Mouse (Mus musculus) macrophage (primary cell): ENCODE results near the gene Wdr18. TPM values are rescaled to one million over a fixed set of nuclear protein-coding genes. Genes with fewer than 3 reads are reported as not detected.

Experiments
- H3K27ac ChIP-seq: fragments of 350-480 bp; formaldehyde crosslinking; 2 replicates; pipeline ENCODE4 v1.9.0; 2021
- H3K36me3 ChIP-seq: fragments of 350-480 bp; formaldehyde crosslinking; 2 replicates; pipeline ENCODE4 v1.9.0; 2021; ENCODE audit errors: inconsistent target
- H3K4me3 ChIP-seq: fragments of 350-480 bp; formaldehyde crosslinking; 2 replicates; pipeline ENCODE4 v1.9.0; 2021; ENCODE audit errors: inconsistent target
- H3K79me2 ChIP-seq: fragments of 350-480 bp; formaldehyde crosslinking; 2 replicates; pipeline ENCODE4 v1.9.0; 2021; ENCODE audit errors: inconsistent target
- WGBS: methylation state at CpG from one replicate; pipeline ENCODE4 v1.1.7; 2026; ENCODE audit warnings: inconsistent platforms; ENCODE audit not compliant: missing documents; 5-methylcytosine and 5-hydroxymethylcytosine counted together
- polyA plus RNA-seq: library from polyadenylated mRNA; stranded (reverse); fragments of 250-400 nt; gene quantifications from 3 replicates; pipeline ENCODE4 v1.2.4, GENCODE M21; 2018; ENCODE audit warnings: inconsistent platforms

Gene Wdr18
- polyA plus RNA-seq, 1 experiment from 2014 or later: 11.4 TPM

GRCm38 (mm10) chr10:79920958-79921535, 38.9 kb upstream of the Wdr18 start, which contains the start of gene R3hdm4:
R3hdm4 (minus strand) TSS chr10:79921208.
- H3K27ac ChIP-seq: no peak within 1 kb of the TSS
- peaks cover 6% of the 10 kb centered on the region; the same call in 1 of the 2 replicates for H3K79me2 ChIP-seq
- 32% methylated on average over 29 of the region's 41 CpGs for WGBS
- H3K36me3 ChIP-seq: no peaks in the 10 kb centered on the region
- no peak within 1 kb of the TSS for H3K4me3 ChIP-seq

GRCm38 (mm10) chr10:79921572-79921971, 38.4 kb upstream of the Wdr18 start:
- H3K79me2 ChIP-seq: peaks cover under 1% of the 10 kb centered on the region; the same call in 1 of the 2 replicates
- H3K4me3 ChIP-seq: no peak overlapping the region

GRCm38 (mm10) chr10:79924998-79925784, 34.8 kb upstream of the Wdr18 start:
- Histone ChIP-seq H3K4me3 (peak overlapping the region; percentile 82; the same call in 1 of the 2 replicates), H3K36me3 (no peaks in the 10 kb centered on the region), H3K79me2 (peaks cover 33% of the 10 kb centered on the region), H3K27ac (no peak overlapping the region)
- 25% methylated on average over 29 of the region's 29 CpGs for WGBS

More at GRCm38 (mm10) chr10:79921572-79921971, 38.4 kb upstream of the Wdr18 start:
- WGBS: 35% methylated on average over 22 of the region's 34 CpGs
- no peak overlapping the region for H3K27ac ChIP-seq
- H3K36me3 ChIP-seq: no peaks in the 10 kb centered on the region

- H3K27ac ChIP-seq: peak overlapping the region; percentile 91
- 12% methylated on average over 11 of the region's 15 CpGs for WGBS
- H3K79me2 ChIP-seq: peaks cover 40% of the 10 kb centered on the region
- peak overlapping the region; percentile 82 for H3K4me3 ChIP-seq
- no peaks in the 10 kb centered on the region for H3K36me3 ChIP-seq
Measured at GRCm38 (mm10) chr10:79925785-79926490, 34.0 kb upstream of the Wdr18 start.

GRCm38 (mm10) chr10:79926491-79927323, 33.2 kb upstream of the Wdr18 start, which contains the start of gene Arid3a:
Arid3a (plus strand) TSS chr10:79927043.
- Histone ChIP-seq H3K36me3 (no peaks in the 10 kb centered on the region), H3K79me2 (peaks cover 48% of the 10 kb centered on the region), H3K27ac (peak within 1 kb of the TSS; percentile 91), H3K4me3 (peak within 1 kb of the TSS; percentile 82)
- WGBS: under 1% methylated on average over 63 of the region's 63 CpGs

- WGBS: under 1% methylated on average over 50 of the region's 54 CpGs
- Histone ChIP-seq H3K79me2 (peaks cover 55% of the 10 kb centered on the region), H3K27ac (peak overlapping the region; percentile 91), H3K36me3 (0 out of 2 replicates have a peak, but pooled peaks cover 3% of the 10 kb centered on the region), H3K4me3 (peak overlapping the region; percentile 82)
Measured at GRCm38 (mm10) chr10:79927324-79928029, 32.5 kb upstream of the Wdr18 start.

GRCm38 (mm10) chr10:79928030-79928694, 31.8 kb upstream of the Wdr18 start:
- H3K36me3 ChIP-seq: peaks cover 3% of the 10 kb centered on the region; the same call in 1 of the 2 replicates
- peaks cover 62% of the 10 kb centered on the region for H3K79me2 ChIP-seq
- peak overlapping the region; percentile 91 for H3K27ac ChIP-seq
- peak overlapping the region; percentile 82 for H3K4me3 ChIP-seq
- under 1% methylated on average over 14 of the region's 29 CpGs for WGBS

GRCm38 (mm10) chr10:79928907-79929701, 30.8 kb upstream of the Wdr18 start:
- Histone ChIP-seq H3K79me2 (peaks cover 72% of the 10 kb centered on the region), H3K4me3 (peak overlapping the region; percentile 82; the same call in 1 of the 2 replicates), H3K36me3 (peaks cover 11% of the 10 kb centered on the region; the same call in 1 of the 2 replicates), H3K27ac (peak overlapping the region; percentile 41; the same call in 1 of the 2 replicates)
- 57% methylated on average over 4 of the region's 9 CpGs for WGBS

GRCm38 (mm10) chr10:79929967-79930825, 29.8 kb upstream of the Wdr18 start:
- Histone ChIP-seq H3K36me3 (peaks cover 11% of the 10 kb centered on the region; the same call in 1 of the 2 replicates), H3K79me2 (peaks cover 83% of the 10 kb centered on the region), H3K27ac (no peak overlapping the region), H3K4me3 (no peak overlapping the region)
- WGBS: 87% methylated on average over 18 of the region's 18 CpGs

- 91% methylated on average over 16 of the region's 16 CpGs for WGBS
- Histone ChIP-seq H3K27ac (no peak overlapping the region), H3K79me2 (peaks cover 89% of the 10 kb centered on the region), H3K4me3 (no peak overlapping the region), H3K36me3 (peaks cover 11% of the 10 kb centered on the region; the same call in 1 of the 2 replicates)
Measured at GRCm38 (mm10) chr10:79930826-79931186, 29.1 kb upstream of the Wdr18 start.

GRCm38 (mm10) chr10:79931797-79932196, 28.2 kb upstream of the Wdr18 start:
- Histone ChIP-seq H3K36me3 (peaks cover 11% of the 10 kb centered on the region; the same call in 1 of the 2 replicates), H3K27ac (no peak overlapping the region), H3K79me2 (peaks cover 99% of the 10 kb centered on the region), H3K4me3 (no peak overlapping the region)
- WGBS: 95% methylated on average over 8 of the region's 9 CpGs
